Comparison of ENCODE assay signal across 27 mouse cellular contexts in genomic region chr13:118664901-118665300, GRCm38 (mm10). TPM values are rescaled to one million over a fixed set of nuclear protein-coding genes. Genes with fewer than 3 reads are reported as not detected.
DNase-seq lines count a peak whose midpoint lies in the region; ATAC-seq and TF ChIP-seq lines count a peak whose summit lies in the region.
"Had no signal": no experiment of that assay in that cellular context is flagged by ENCODE, and none has a peak within 500 bp of the region (broad histone marks: within the 10 kb centered on the region; RNA-seq: fewer than 3 reads in every experiment).

No protein-coding gene starts in this region.

- no peak overlapping the region for H3K4me3 ChIP-seq in heart, embryonic 16.5 days (ENCODE audit: low read length)
- H3K4me3 ChIP-seq in MEL (ENCODE audit: control insufficient read depth in 1 of 2, insufficient read depth in 1 of 2, low read depth in 2 of 2, low read length in 2 of 2): no peak overlapping the region
- H3K4me3 ChIP-seq: embryonic facial prominence, embryonic 12.5 days; embryonic facial prominence, embryonic 15.5 days; erythroblast, embryonic 14.5 days; forebrain, embryonic 10.5 days; forebrain, embryonic 12.5 days had no signal

- no peak overlapping the region for H3K9ac ChIP-seq in heart, embryonic 16.5 days (ENCODE audit: low read length)
- no peak overlapping the region for H3K9ac ChIP-seq in MEL (ENCODE audit: control insufficient read depth, low read depth, low read length, poor library complexity, severe bottlenecking)
- H3K9ac ChIP-seq: embryonic facial prominence, embryonic 12.5 days; embryonic facial prominence, embryonic 15.5 days; forebrain, embryonic 12.5 days had no signal

- H3K27me3 ChIP-seq in heart, embryonic 16.5 days (ENCODE audit: control insufficient read depth, insufficient read depth, low read length): no peaks in the 10 kb centered on the region
- no peaks in the 10 kb centered on the region for H3K27me3 ChIP-seq in MEL (ENCODE audit: control insufficient read depth in 1 of 2, insufficient read depth in 2 of 2, low read length in 2 of 2)
- H3K27me3 ChIP-seq: embryonic facial prominence, embryonic 12.5 days; embryonic facial prominence, embryonic 15.5 days; Patski had no signal

- no peaks in the 10 kb centered on the region for H3K36me3 ChIP-seq in heart, embryonic 16.5 days (ENCODE audit: control insufficient read depth, insufficient read depth)
- H3K36me3 ChIP-seq in MEL (ENCODE audit: control insufficient read depth in 1 of 2, insufficient read depth in 2 of 2, low read length in 2 of 2): no peaks in the 10 kb centered on the region
- H3K36me3 ChIP-seq: embryonic facial prominence, embryonic 12.5 days; embryonic facial prominence, embryonic 15.5 days; forebrain, embryonic 10.5 days; forebrain, embryonic 12.5 days had no signal

- H3K9me3 ChIP-seq in heart, embryonic 16.5 days (replicated peaks; ENCODE audit: control insufficient read depth, low read length): no peaks in the 10 kb centered on the region
- H3K9me3 ChIP-seq in MEL (replicated peaks; ENCODE audit: insufficient read depth, low read length): no peaks in the 10 kb centered on the region
- H3K9me3 ChIP-seq: embryonic facial prominence, embryonic 12.5 days; embryonic facial prominence, embryonic 15.5 days; forebrain, embryonic 10.5 days; forebrain, embryonic 12.5 days had no signal

- no peaks in the 10 kb centered on the region for H3K79me2 ChIP-seq in MEL (ENCODE audit: control insufficient read depth, insufficient read depth, low read length, poor library complexity)

- TF ChIP-seq EP300 in MEL (IDR thresholded peaks at IDR 0.05; ENCODE audit: low read depth in 1 of 2, low read length in 2 of 2): no peak

- TF ChIP-seq POLR2A in MEL (IDR thresholded peaks at IDR 0.05; ENCODE audit: control insufficient read depth in 1 of 2, insufficient read depth in 1 of 2, low read depth in 1 of 2, low read length in 2 of 2, poor library complexity in 1 of 2): no peak

- 55% methylated on average over 2 of the region's 2 CpGs for WGBS in heart, embryonic 16.5 days

- TF ChIP-seq CTCF in MEL (IDR thresholded peaks at IDR 0.05 in 2 of 3, conservative IDR thresholded peaks at IDR 0.05 in 1 of 3; ENCODE audit: control insufficient read depth in 1 of 3, insufficient read depth in 1 of 3, low read depth in 2 of 3, low read length in 3 of 3, poor library complexity in 1 of 3, severe bottlenecking in 1 of 3): no peak

- no peak overlapping the region for H3K4me2 ChIP-seq in heart, embryonic 16.5 days (ENCODE audit: low read depth, low read length)
- H3K4me2 ChIP-seq: embryonic facial prominence, embryonic 12.5 days; embryonic facial prominence, embryonic 15.5 days; forebrain, embryonic 12.5 days had no signal

- no peak for TF ChIP-seq RAD21 in MEL (IDR thresholded peaks at IDR 0.05; ENCODE audit: low read depth, low read length)

- H3K4me1 ChIP-seq in heart, embryonic 16.5 days (ENCODE audit: control insufficient read depth, insufficient read depth, low read length): no peaks in the 10 kb centered on the region
- H3K4me1 ChIP-seq in MEL (ENCODE audit: control insufficient read depth in 1 of 2, insufficient read depth in 2 of 2, low read length in 2 of 2): no peaks in the 10 kb centered on the region
- H3K4me1 ChIP-seq: embryonic facial prominence, embryonic 12.5 days; embryonic facial prominence, embryonic 15.5 days had no signal

- ATAC-seq in heart, embryonic 16.5 days (replicated peaks; ENCODE audit: extremely low read depth, insufficient read depth, low FRiP score): 0 out of 2 replicates have a peak, but pooled peaks have one; percentile 37
- ATAC-seq: activated CD4-positive, CD25-positive, alpha-beta regulatory T cell, adult 4 months; forebrain, embryonic 14.5 days; forebrain, embryonic 16.5 days; Patski had no signal

- no peak overlapping the region for H3K27ac ChIP-seq in heart, embryonic 16.5 days (ENCODE audit: low read length)
- no peak overlapping the region for H3K27ac ChIP-seq in MEL (ENCODE audit: control insufficient read depth, low read depth, low read length)
- H3K27ac ChIP-seq: embryonic facial prominence, embryonic 12.5 days; embryonic facial prominence, embryonic 15.5 days; forebrain, embryonic 10.5 days; forebrain, embryonic 12.5 days had no signal

- no peak for DNase-seq in heart, adult 11 months
- DNase-seq in MEL (ENCODE audit: low read depth, low spot score): peak; percentile 8
- DNase-seq in MEL-GATA-1-ER (ENCODE audit: extremely low read depth, low read depth): peak; percentile 1
- DNase-seq in adipocyte (ENCODE audit: low spot score): peak; percentile 14
- DNase-seq in retina, embryonic 14.5 days (ENCODE audit: low spot score): no peak
- no peak for DNase-seq in kidney, adult 11 months
- DNase-seq: adrenal gland, adult 2 months; adrenal gland, postnatal 10 days; adrenal gland, postnatal 25 days; cerebellum, adult 11 months; cerebellum, adult 18-20 months; cerebellum, adult 8-10 months; cerebellum, adult 9-11 months; cerebellum, postnatal 14 days; cerebellum, postnatal 36 days; embryo, embryonic 11 days had no signal

TF ChIP-seq in MEL, 35 proteins besides CTCF, POLR2A, EP300 and RAD21:
- TF ChIP-seq POLR2AphosphoS5 (IDR thresholded peaks at IDR 0.05; ENCODE audit: borderline replicate concordance, low read depth, low read length): no peak
- TF ChIP-seq HCFC1 (IDR thresholded peaks at IDR 0.05; ENCODE audit: low read depth, low read length): no peak
- no peak for TF ChIP-seq ETS1 (IDR thresholded peaks at IDR 0.05; ENCODE audit: low read depth, low read length)
- TF ChIP-seq TAL1 (IDR thresholded peaks at IDR 0.05; ENCODE audit: low read length): no peak
- no peak for TF ChIP-seq MAX (IDR thresholded peaks at IDR 0.05; ENCODE audit: low read length)
- TF ChIP-seq GATA1 (IDR thresholded peaks at IDR 0.05; ENCODE audit: low read depth, low read length): no peak
- no peak for TF ChIP-seq BHLHE40 (IDR thresholded peaks at IDR 0.05; ENCODE audit: borderline replicate concordance, low read depth, low read length)
- no peak for TF ChIP-seq ELF1 (IDR thresholded peaks at IDR 0.05; ENCODE audit: low read depth, low read length)
- TF ChIP-seq USF2 (IDR thresholded peaks at IDR 0.05; ENCODE audit: borderline replicate concordance in 1 of 2, insufficient read depth in 1 of 2, low read depth in 1 of 2, low read length in 2 of 2): no peak
- TF ChIP-seq ZKSCAN1 (IDR thresholded peaks at IDR 0.05; ENCODE audit: low read depth, low read length): no peak
- TF ChIP-seq MYC (IDR thresholded peaks at IDR 0.05; ENCODE audit: low read depth, low read length): no peak
- no peak for TF ChIP-seq KAT2A (conservative IDR thresholded peaks at IDR 0.05; ENCODE audit: low read depth, low read length)
- no peak for TF ChIP-seq SMC3 (IDR thresholded peaks at IDR 0.05; ENCODE audit: low read depth, low read length)

RNA-seq across cellular contexts. Expression of gene Fgf10, which starts 4.7 kb away (rescaled TPM):
- polyA plus RNA-seq in heart, embryonic 16.5 days (2015; fragmentation: Nextera tagmentation; extraction: Ambion mirVana): 0.80 and 2.0 TPM in 2 replicates
- total RNA-seq in MEL (2012; rRNA removed): not detected in 2 replicates
- polyA plus RNA-seq in MEL (2012; ENCODE audit: insufficient read depth in 1 of 2, insufficient read length in 2 of 2, low read depth in 1 of 2, low replicate concordance in 2 of 2, missing spikeins in 1 of 2): not detected
- total RNA-seq: common myeloid progenitor, adult 5-6 weeks had no signal
- polyA plus RNA-seq: activated CD4-positive, CD25-positive, alpha-beta regulatory T cell, adult 4 months; erythroblast, embryonic 14.5 days had no signal

Comparison
In these comparisons a context has a peak if more than half of its experiments do, and no peak if none do; other contexts are left out.
1. DNase-seq: peak in MEL (single experiment), MEL-GATA-1-ER (single experiment) and adipocyte (single experiment); none in heart, adult 11 months (single experiment), retina, embryonic 14.5 days (single experiment) and kidney, adult 11 months (single experiment).